Mouse (Mus musculus): ENCODE measurements around the gene Aaed1. TPM values are rescaled to one million over a fixed set of nuclear protein-coding genes. Genes with fewer than 3 reads are reported as not detected.

Aaed1 gene
- polyA plus RNA-seq, 1 experiment from 2014 or later, result 16.7 TPM

DNA sequence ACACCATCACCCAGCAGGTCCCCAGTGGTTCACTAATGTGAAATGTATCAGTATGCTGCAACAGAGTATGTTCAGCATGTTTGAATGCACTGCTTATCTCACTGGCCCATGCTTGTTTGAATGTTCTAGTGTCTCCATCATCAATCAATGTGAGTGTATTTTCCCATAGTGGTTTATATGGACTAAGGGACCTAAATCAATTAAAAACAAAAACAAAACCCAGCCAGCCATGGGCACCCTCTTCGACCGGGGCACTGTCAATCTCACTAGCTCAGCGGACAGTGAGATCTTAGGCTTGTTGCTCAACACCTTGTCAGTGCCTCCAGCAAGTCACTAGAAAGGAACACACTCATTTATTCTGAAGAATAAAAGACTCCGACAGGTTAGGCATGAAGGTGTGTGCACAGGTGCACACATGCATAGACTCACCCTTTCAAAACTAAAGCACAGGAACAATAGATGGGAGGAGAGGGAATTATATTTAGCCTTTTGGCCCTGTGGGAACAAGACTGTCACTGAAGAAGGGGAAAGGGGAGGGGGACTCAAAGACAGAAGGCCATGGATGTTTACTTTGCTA is 67.7 kb downstream of the Aaed1 start:
- H3K9ac ChIP-seq, result no peak overlapping the region
- no peaks in the 10 kb centered on the region for H3K9me3 ChIP-seq
- H3K4me2 ChIP-seq, result no peak overlapping the region
- no peak for ATAC-seq (ENCODE audit: low FRiP score)
- 88% methylated on average over 4 of the region's 4 CpGs for WGBS
- H3K4me1 ChIP-seq (replicated peaks), result peaks cover 11% of the 10 kb centered on the region
- H3K36me3 ChIP-seq, result no peaks in the 10 kb centered on the region
- H3K27ac ChIP-seq, result no peak overlapping the region
- H3K27me3 ChIP-seq, result peaks cover 10% of the 10 kb centered on the region; the same call in 1 of the 2 replicates
- H3K4me3 ChIP-seq, result no peak overlapping the region

DNA sequence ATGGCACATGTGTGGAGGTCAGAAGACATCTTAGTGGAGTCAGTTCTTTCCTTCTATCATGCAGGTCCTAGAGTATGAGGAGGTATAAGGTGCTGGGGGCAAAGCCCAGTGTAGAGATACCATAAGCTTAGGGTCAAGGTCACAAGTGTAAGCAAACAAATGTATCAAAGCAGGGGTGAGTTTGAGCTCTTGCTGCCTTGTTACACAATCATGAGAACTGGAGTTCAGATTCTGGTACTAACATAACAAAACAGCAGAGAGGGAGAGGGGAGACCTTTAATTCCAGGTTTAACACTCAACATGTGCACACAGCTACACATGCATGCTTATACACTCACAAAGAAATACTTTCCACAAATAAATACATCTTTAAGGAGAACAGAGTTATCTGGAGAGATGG is 69.8 kb downstream of the Aaed1 start:
- Histone ChIP-seq H3K27ac (no peak overlapping the region), H3K36me3 (no peaks in the 10 kb centered on the region), H3K27me3 (0 out of 2 replicates have a peak, but pooled peaks cover under 1% of the 10 kb centered on the region), H3K4me3 (no peak overlapping the region), H3K9ac (no peak overlapping the region), H3K4me1 (replicated peaks) (no peaks in the 10 kb centered on the region), H3K4me2 (no peak overlapping the region), H3K9me3 (no peaks in the 10 kb centered on the region)
- ATAC-seq (ENCODE audit: low FRiP score), result no peak

GRCm38 (mm10) chr13:64240626-64241025 is 71.9 kb downstream of the Aaed1 start:
- no peak overlapping the region for H3K9ac ChIP-seq
- no peaks in the 10 kb centered on the region for H3K36me3 ChIP-seq
- no peaks in the 10 kb centered on the region for H3K27me3 ChIP-seq
- H3K4me3 ChIP-seq, result no peak overlapping the region
- H3K4me2 ChIP-seq, result no peak overlapping the region
- H3K27ac ChIP-seq, result no peak overlapping the region
- no peaks in the 10 kb centered on the region for H3K9me3 ChIP-seq
- no peaks in the 10 kb centered on the region for H3K4me1 ChIP-seq (replicated peaks)
- ATAC-seq (ENCODE audit: low FRiP score), result no peak
- WGBS, result 87% methylated on average over 7 of the region's 7 CpGs

- Histone ChIP-seq H3K4me3 (no peak overlapping the region), H3K27ac (no peak overlapping the region)
- no peak for ATAC-seq (ENCODE audit: low FRiP score)
These were observed 74.8 kb downstream of the Aaed1 start for GRCm38 (mm10) chr13:64237681-64238157.

GRCm38 (mm10) chr13:64237000-64237680 is 75.4 kb downstream of the Aaed1 start:
- H3K27me3 ChIP-seq, result no peaks in the 10 kb centered on the region
- ATAC-seq (ENCODE audit: low FRiP score), result no peak
- H3K9me3 ChIP-seq, result no peaks in the 10 kb centered on the region
- H3K4me3 ChIP-seq, result no peak overlapping the region
- H3K36me3 ChIP-seq, result no peaks in the 10 kb centered on the region
- 85% methylated on average over 4 of the region's 4 CpGs for WGBS
- H3K9ac ChIP-seq, result no peak overlapping the region
- no peaks in the 10 kb centered on the region for H3K4me1 ChIP-seq (replicated peaks)
- H3K27ac ChIP-seq, result no peak overlapping the region
- no peak overlapping the region for H3K4me2 ChIP-seq

More at GRCm38 (mm10) chr13:64237681-64238157, 74.8 kb downstream of the Aaed1 start:
- Histone ChIP-seq H3K9me3 (no peaks in the 10 kb centered on the region), H3K27me3 (no peaks in the 10 kb centered on the region), H3K9ac (no peak overlapping the region), H3K36me3 (no peaks in the 10 kb centered on the region), H3K4me2 (no peak overlapping the region), H3K4me1 (replicated peaks) (no peaks in the 10 kb centered on the region)

DNA sequence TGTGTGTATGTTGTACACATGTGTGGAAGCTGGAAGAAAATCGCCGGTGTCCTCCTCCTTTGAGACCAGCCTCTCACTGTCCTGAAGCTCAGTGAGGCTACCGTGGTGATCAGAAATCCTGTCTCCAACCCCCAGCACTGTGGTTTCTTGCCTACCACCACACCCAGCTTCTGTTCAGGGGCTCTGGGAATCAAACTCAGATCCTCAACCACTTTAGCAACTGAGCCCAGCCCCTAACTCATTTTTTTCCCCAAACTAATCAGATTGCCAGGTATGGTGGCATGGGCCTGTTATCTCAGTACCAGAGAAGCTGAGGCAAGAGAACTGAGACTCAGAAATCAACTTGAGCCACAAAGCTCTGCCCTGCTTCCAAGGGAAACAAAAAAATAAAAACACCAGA is 76.7 kb downstream of the Aaed1 start:
- 77% methylated on average over 3 of the region's 3 CpGs for WGBS
- Histone ChIP-seq H3K4me3 (no peak overlapping the region), H3K4me2 (no peak overlapping the region), H3K9ac (no peak overlapping the region), H3K4me1 (replicated peaks) (no peaks in the 10 kb centered on the region), H3K36me3 (no peaks in the 10 kb centered on the region), H3K27ac (no peak overlapping the region), H3K9me3 (no peaks in the 10 kb centered on the region), H3K27me3 (no peaks in the 10 kb centered on the region)
- ATAC-seq (ENCODE audit: low FRiP score), result no peak

DNA sequence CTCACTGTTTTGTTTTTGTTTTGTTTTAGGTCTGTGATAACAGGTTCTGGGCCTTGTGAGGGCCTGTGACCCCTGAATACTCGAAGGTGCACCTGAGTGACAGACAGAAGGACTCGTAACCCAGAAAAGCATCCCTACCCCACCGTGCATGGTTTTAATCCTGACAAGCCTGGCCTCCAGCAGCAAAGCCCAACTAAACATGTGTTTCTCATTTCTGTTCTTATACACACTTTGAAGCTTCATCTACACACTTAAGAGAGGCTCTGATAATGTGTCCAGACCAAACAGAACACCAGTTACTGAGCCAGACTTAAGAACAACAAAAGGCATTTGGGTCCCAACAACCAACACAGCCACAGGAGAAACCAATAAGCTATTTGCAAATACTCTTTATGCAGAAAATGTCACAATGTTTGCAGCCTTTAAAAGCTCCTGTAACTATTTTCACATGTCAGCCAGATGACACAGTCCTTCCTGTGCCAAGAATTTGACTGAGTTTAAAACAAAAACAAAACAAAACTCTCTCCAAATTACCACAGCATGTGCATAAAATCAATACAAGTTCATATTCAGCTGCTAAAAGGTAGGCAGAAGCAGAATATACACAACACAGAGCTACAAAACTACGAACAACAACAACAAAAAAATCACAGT is 77.3 kb downstream of the Aaed1 start:
- Histone ChIP-seq H3K27me3 (no peaks in the 10 kb centered on the region), H3K4me3 (no peak overlapping the region), H3K27ac (no peak overlapping the region), H3K9me3 (no peaks in the 10 kb centered on the region), H3K36me3 (no peaks in the 10 kb centered on the region), H3K4me1 (replicated peaks) (no peaks in the 10 kb centered on the region), H3K9ac (no peak overlapping the region), H3K4me2 (no peak overlapping the region)
- WGBS, result 79% methylated on average over 4 of the region's 4 CpGs
- ATAC-seq (ENCODE audit: low FRiP score), result no peak

- no peak overlapping the region for H3K9ac ChIP-seq
- no peaks in the 10 kb centered on the region for H3K9me3 ChIP-seq
- H3K27ac ChIP-seq, result no peak overlapping the region
- ATAC-seq (ENCODE audit: low FRiP score), result no peak
- WGBS, result 91% methylated on average over 4 of the region's 4 CpGs
- H3K27me3 ChIP-seq, result no peaks in the 10 kb centered on the region
- no peaks in the 10 kb centered on the region for H3K4me1 ChIP-seq (replicated peaks)
- no peak overlapping the region for H3K4me2 ChIP-seq
- no peak overlapping the region for H3K4me3 ChIP-seq
- H3K36me3 ChIP-seq, result no peaks in the 10 kb centered on the region
These were observed 79.4 kb downstream of the Aaed1 start for GRCm38 (mm10) chr13:64233139-64233538.

GRCm38 (mm10) chr13:64226725-64227124 is 85.8 kb downstream of the Aaed1 start:
- H3K9me3 ChIP-seq, result no peaks in the 10 kb centered on the region
- no peak for ATAC-seq (ENCODE audit: low FRiP score)
- no peaks in the 10 kb centered on the region for H3K36me3 ChIP-seq
- no peak overlapping the region for H3K27ac ChIP-seq
- no peaks in the 10 kb centered on the region for H3K4me1 ChIP-seq (replicated peaks)
- H3K4me2 ChIP-seq, result no peak overlapping the region
- no peak overlapping the region for H3K4me3 ChIP-seq
- H3K9ac ChIP-seq, result no peak overlapping the region
- WGBS, result 92% methylated on average over 4 of the region's 4 CpGs
- no peaks in the 10 kb centered on the region for H3K27me3 ChIP-seq

- Histone ChIP-seq H3K9ac (no peak overlapping the region), H3K4me2 (no peak overlapping the region), H3K36me3 (no peaks in the 10 kb centered on the region), H3K9me3 (no peaks in the 10 kb centered on the region), H3K4me3 (no peak overlapping the region), H3K27me3 (no peaks in the 10 kb centered on the region), H3K4me1 (replicated peaks) (no peaks in the 10 kb centered on the region), H3K27ac (no peak overlapping the region)
- WGBS, result 88% methylated on average over 3 of the region's 3 CpGs
- no peak for ATAC-seq (ENCODE audit: low FRiP score)
These were observed 86.8 kb downstream of the Aaed1 start for GRCm38 (mm10) chr13:64225738-64226137.

Data from hindbrain, embryonic 13.5 days (tissue).